Mouse (Mus musculus) neutrophil, adult 59 days (primary cell): ENCODE results near the gene Gm5891. TPM values are rescaled to one million over a fixed set of nuclear protein-coding genes. Genes with fewer than 3 reads are reported as not detected.

Experiments
- total RNA-seq, 2 experiments: library from RNA; stranded (reverse); gene quantifications; 1 replicate in 1 of 2; 2 replicates in 1 of 2; pipeline ENCODE4 v1.2.4; 2023

Gm5891 gene
- not detected for total RNA-seq

DNA sequence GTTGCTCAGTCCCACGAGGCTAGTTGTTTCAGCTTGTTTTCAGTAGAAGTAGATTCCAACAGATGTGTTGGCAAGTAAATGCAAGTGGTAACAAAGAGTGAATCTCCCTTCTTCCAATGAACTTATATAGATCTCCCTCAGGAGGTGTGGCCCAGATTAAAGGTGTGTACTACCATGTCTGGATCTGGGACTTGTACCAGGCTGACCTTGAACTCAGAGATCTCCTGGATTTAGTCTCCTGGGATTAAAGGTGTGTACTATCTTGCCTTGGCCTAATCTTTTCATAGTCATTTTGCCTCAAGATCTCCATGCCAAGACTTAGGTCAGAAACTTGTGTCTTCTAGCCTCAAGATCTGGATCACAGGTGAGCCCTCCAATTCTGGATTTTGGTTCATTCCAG is at the start of gene Gm5891:
Gene Gm5891, minus strand, starts transcription at position 101 of the 400 bp plus-strand sequence.

Other genes starting within 250 kb of the Gm5891 start
- not detected for gene Gm4175, start 159.8 kb downstream of the Gm5891 start, total RNA-seq
- gene Gm4177, start 124.6 kb downstream of the Gm5891 start, total RNA-seq, result not detected
- gene Vmn1r135, start 88.9 kb downstream of the Gm5891 start, total RNA-seq, result not detected
- gene Gm5725, start 77.0 kb downstream of the Gm5891 start, total RNA-seq, result not detected
- gene Vmn1r137, start 73.3 kb upstream of the Gm5891 start, total RNA-seq, result not detected
- gene Vmn1r138, start 107.6 kb upstream of the Gm5891 start, total RNA-seq, result not detected
- gene Gm6176, start 135.0 kb upstream of the Gm5891 start, total RNA-seq, result not detected
- gene Vmn1r139, start 147.8 kb upstream of the Gm5891 start, total RNA-seq, result not detected
- not detected for gene Gm16451, start 197.0 kb upstream of the Gm5891 start, total RNA-seq
- gene Gm10666, start 213.4 kb upstream of the Gm5891 start, total RNA-seq, result not detected
- gene Vmn1r142, start 242.7 kb upstream of the Gm5891 start, total RNA-seq, result not detected